Mouse (Mus musculus) natural killer cell, adult 2 months (primary cell): Measurements from ENCODE around the gene Rrp15.

Experiments
- DNase-seq, 2 experiments: peaks; one replicate each; pipeline ENCODE4 v3.0.0; 2022; ENCODE audit warnings: low spot score in 2 of 2

Rrp15 gene

DNA sequence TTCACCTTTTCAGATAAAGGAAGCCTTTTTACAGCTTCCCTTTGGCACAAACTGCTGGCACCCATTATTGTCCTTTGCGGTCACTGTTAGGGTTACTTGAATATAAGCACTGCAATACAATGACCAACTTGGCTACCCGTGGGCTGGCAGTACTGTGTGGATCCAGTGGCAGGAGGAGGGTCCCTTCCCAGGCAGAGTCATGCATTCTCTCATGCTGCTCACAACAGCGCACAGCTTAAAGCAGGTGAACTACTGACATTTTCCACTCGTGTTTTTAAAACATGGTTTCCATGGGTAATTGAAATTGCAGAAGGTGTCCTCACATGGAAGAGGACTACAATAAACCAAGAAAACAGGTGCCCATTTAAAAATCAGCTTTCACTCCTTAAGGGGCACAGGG is 34.9 kb downstream of the Rrp15 start:
- no peak for DNase-seq

GRCm38 (mm10) chr1:186712802-186713471 is 36.2 kb downstream of the Rrp15 start:
- DNase-seq, result no peak

DNA sequence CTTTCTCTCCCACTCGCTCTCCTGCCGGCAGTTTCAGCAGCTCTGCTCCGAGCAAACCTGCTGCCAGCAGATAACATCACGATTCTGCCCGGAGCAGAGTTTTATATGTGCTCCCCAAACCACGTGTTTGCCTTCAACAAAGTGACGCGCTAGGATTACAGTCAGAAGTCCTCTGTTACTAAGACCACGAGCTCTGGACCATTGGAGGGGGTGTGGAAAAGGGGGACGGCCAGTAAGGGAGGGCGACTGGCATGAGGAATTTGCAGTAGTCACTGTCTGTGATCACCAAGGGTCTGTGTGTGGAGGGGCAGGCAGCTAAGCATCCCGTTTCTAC is 43.3 kb downstream of the Rrp15 start, which contains the start of gene Tgfb2:
Tgfb2 (minus strand) TSS at position 75 of the 334 bp plus-strand sequence.
- no peak for DNase-seq

DNA sequence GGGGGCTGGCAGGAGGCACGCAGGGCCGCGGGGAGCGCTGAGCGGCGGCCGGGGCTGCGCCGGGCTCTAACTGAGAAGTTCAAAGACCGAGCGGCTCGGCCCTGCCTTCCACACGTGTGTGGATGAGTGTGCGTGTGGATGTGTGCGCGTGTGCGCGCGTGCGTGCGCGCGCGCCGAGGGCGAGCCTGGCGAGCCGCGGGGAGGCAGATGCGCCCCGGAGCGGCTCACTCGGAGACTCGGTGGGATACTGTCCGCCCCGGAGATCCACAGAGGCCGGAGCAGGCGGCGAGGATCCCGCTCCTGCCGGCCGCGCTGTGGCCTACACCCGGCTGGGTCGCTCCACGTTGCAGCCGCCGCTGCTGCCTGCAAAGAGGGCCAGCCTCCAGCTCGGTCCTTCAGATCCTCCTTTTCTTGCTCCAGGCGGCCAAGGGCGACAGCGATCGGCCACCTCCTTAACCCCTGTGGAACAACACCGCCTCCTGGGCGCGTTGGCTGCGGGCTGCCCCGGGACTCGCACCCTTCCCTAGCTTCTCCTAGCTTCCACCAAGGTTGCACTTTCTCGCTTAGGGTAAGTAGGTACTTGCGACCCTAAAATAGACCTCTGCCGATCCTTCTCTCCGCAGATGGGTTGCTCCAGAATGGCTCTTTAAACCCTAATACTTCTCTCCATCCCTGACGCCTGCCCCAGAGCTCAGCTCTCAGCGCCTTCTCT is 43.8 kb downstream of the Rrp15 start:
- DNase-seq, result peak in 1 of 2 experiments; percentile 5

DNA sequence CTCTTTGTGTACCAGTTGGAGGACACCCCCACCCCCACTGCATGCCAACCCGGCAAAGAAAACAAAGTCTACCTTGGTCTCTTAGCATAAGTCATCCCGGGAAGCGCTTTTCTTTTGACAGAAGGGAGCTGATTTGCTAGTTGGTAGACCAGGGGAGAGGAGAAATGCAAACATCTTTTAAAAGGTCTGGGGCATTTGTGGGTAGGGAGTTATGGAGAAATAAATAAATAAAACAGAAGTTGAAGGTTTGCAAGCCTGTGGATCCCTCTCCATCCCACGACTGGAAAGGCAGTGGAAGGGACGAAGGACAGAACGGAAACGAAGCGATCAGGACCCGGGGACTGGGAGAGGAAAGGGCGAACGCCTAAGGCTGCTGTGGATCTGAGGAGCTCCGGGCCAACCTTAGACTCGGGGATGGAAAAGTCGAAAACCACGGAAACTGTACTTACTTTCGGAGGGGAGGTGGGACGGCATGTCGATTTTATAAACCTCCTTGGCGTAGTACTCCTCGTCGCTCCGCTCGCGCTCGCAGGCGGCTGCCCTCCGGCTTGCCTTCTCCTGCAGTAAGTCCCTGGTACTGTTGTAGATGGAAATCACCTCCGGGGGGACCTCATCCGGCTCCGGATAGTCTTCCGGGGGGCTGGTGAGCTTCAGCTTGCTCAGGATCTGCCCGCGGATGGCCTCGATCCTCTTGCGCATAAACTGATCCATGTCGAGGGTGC is 45.0 kb downstream of the Rrp15 start:
- DNase-seq, result no peak

- peak in 1 of 2 experiments; percentile 11 for DNase-seq
These were observed 45.7 kb downstream of the Rrp15 start for GRCm38 (mm10) chr1:186703256-186703979.

- no peak for DNase-seq
These were observed 46.5 kb downstream of the Rrp15 start for GRCm38 (mm10) chr1:186702391-186703255.

DNA sequence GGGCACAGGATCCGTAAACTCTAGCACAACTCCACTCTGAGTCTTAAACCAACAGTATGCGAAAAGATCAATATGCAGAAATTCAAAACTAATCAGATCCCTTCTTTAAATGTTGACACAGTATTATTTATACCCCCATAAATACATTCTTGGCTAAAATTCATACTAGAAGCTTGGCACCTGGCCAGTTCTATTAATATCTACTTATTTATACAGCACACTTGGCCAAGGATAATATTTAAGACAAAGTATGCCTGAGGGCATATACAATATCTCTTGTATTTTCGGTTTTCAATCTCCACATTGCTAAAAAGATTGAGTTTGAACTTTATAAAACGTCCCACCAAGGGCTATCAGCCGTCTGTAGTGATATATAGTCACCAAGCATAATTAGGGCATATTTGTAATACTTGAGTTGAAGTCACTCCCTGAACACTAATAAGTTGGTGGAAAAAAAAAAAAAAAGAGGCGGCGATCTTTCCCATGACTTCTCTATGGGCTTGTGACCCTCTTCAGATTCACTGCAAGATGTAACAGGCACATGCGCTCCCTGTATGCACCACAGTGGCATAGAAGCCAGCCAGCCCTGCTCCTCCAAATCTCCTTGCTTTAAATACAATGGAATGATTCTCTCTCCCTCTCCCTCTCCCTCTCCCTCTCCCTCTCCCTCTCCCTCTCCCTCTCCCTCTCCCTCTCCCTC is 47.8 kb downstream of the Rrp15 start:
- DNase-seq, result no peak

DNA sequence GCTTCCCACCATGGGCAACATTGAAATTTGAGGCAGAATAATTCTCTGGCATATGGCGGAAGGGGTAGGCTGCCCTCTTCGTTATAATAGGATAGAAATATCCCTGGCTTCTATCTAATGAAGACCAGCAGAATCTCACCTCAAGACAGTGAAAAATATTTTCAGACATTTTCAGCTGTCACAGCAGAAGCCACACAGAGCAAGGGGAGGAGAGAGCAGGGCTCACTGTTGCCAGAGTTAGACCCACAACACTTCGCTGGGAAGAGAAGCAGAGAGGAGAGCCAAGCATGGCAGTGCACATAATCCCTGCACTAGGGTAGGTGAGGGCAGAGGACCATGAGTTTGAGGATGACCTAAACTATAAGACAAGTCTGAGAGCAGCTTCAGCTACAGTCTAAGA is 48.7 kb downstream of the Rrp15 start:
- DNase-seq, result no peak

GRCm38 (mm10) chr1:186698583-186699338 is 50.4 kb downstream of the Rrp15 start:
- DNase-seq, result no peak

DNA sequence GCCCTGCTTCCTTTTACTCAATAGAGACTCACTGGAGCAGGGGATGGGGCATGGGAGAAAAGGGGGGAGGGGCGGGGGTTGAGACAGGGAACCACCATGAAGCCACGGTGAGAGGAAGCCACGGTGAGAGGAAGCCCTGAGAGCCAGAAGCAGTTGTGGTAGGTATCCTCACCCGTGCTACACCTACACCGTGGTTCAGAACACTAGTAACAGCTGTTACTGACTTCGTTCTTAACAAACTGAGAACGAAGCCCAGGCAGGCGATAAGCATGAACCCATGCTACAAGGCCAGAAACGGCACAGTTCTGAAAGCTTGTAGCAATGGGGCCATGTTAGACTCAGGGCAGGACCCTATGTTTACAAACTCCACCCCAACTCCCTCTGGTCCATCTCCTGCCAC is 52.9 kb downstream of the Rrp15 start:
- no peak for DNase-seq

- DNase-seq, result no peak
These were observed 53.8 kb downstream of the Rrp15 start for GRCm38 (mm10) chr1:186695361-186695760.

- DNase-seq, result no peak
These were observed 56.8 kb downstream of the Rrp15 start for GRCm38 (mm10) chr1:186692370-186692769.

DNA sequence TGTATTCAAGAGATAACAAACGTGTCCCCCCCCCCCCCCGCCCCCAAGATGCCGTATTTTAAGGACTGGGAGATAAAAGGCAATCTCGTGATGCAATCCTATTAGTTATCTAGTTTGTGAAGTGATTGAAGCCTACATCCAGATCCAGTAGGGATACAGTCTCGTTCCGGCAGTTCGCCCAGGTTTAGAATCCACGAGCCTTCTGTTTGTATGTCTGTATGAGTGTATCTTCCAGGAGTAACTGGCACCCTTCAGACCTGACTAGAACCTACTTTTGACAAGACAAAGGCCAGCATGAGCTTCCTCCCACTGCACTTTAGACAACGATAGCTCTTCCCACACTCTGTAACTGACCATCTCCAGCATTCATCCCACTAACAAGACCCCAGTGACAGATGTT is 57.5 kb downstream of the Rrp15 start:
- DNase-seq, result no peak

- DNase-seq, result no peak
These were observed 65.1 kb downstream of the Rrp15 start for GRCm38 (mm10) chr1:186684041-186684440.

DNA sequence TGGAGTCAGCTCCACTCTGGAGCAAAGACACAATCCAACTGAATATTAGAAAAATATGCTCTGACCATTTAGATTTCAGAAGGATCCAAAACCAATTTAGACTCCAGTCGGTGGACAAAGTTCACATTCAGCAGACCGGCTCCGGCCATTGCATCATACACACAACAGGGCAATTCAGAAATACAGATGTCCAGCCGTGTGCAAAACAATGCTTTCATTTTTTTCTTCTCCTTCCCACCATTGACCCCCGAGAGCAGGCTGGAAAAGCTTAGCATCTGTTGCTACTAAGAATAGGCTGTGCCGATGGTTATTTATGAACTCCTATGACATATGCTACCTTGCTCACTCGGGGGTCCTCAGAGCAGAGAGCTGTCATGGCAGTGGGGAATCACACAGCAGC is 66.6 kb downstream of the Rrp15 start:
- DNase-seq, result no peak

- DNase-seq, result no peak
These were observed 71.5 kb downstream of the Rrp15 start for GRCm38 (mm10) chr1:186677614-186678013.

DNA sequence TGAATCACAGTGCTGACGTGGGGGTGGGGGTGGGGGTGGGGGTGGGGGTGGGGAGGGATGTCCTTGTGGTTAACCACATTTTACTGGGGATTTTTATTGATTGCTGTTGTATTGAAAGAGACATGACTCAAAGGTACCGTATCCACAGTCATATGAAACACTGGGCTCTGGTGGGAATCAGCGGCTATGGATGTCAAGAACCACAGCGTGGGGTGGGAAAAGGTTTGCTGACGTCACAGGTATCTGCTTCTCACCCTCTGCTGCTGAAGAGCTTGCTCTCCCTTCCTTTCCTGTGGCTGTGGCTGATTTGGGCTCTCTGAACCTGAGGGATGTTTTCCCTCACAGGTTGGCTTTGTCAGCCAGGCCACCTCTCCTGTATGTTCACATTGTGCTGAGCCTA is 73.0 kb downstream of the Rrp15 start:
- DNase-seq, result no peak

DNA sequence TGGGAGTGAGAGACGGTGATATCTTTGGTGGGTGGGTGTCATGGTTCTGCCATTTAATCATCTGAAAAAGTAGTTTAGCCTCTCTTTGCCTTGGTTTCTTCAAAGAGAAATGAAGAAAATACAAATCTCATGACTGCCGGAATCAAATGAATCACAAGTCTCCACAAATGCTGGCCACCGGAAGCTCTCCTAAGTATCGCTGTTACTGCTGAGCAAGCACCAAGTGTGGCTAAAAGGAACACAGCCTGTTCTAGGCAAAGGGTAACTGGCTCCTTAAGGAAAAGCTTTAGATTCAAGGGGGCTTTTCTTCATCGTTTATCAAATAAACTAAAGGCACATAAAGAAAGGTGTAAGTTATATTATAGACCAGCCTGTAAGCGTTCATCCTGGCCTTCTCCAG is 73.9 kb downstream of the Rrp15 start:
- no peak for DNase-seq

- DNase-seq, result no peak
These were observed 74.5 kb downstream of the Rrp15 start for GRCm38 (mm10) chr1:186674621-186675020.
